Mouse (Mus musculus) spleen, adult 2 months (tissue): ENCODE results near the gene Pcx.

Experiments used
- CTCF ChIP-seq: fragments of 200-500 bp; IDR thresholded peaks from 2 replicates; pipeline ENCODE4 v1.5.1; 2011; ENCODE audit warnings: mild to moderate bottlenecking, inconsistent platforms; ENCODE audit not compliant: insufficient read depth, insufficient read length, insufficient replicate concordance; ENCODE audit errors: extremely low read depth
- POLR2A ChIP-seq: fragments of 200-500 bp; IDR thresholded peaks from 2 replicates; pipeline ENCODE4 v1.6.1; 2011; ENCODE audit warnings: low read depth, low read length, inconsistent platforms

DNA sequence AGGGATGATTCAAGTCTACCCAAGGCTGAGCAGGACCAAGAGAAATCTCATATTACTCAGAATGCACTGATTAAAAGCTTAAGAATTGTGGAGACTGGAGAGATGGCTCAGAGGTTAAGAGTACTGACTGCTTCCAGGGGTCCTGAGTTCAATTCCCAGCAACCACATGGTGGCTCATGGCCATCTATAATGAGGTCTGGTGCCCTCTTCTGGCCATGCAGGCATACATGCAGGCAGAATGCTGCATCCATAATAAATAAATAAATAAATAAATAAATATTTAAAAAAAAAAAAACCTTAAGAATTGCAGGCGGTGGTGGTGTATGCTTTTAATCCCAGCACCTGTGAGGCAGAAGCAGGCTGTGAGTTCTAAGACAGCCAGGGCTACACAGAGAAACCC, 63.0 kb downstream of the Pcx start:
- no peak for TF ChIP-seq POLR2A
- TF ChIP-seq CTCF, result no peak
